Mouse (Mus musculus) embryonic fibroblast, embryonic 13.5 days (primary cell): ENCODE measurements around the gene Kif1b. TPM values are rescaled to one million over a fixed set of nuclear protein-coding genes. Genes with fewer than 3 reads are reported as not detected.
"Not testable (repeated sequence)": the region's sequence is repeated elsewhere in the genome, so short reads cannot be mapped to it uniquely, and the experiment has no call there.

Experiments used
- H3K27ac ChIP-seq: 2 replicates; pipeline ENCODE4 v1.5.1; 2012; ENCODE audit warnings: low read length, control low read depth, inconsistent platforms; ENCODE audit not compliant: insufficient read depth
- H3K4me1 ChIP-seq: 2 replicates; pipeline ENCODE4 v1.6.1; 2011; ENCODE audit warnings: low read length; ENCODE audit not compliant: control insufficient read depth, insufficient read depth
- H3K4me3 ChIP-seq: 2 replicates; pipeline ENCODE4 v1.5.1; 2011; ENCODE audit warnings: mild to moderate bottlenecking, control low read depth, low read length; ENCODE audit not compliant: insufficient read depth
- CTCF ChIP-seq: IDR thresholded peaks from 2 replicates; pipeline ENCODE4 v1.5.1; 2011; ENCODE audit warnings: mild to moderate bottlenecking, control low read depth, low read length, moderate library complexity, borderline replicate concordance; ENCODE audit not compliant: insufficient read depth
- POLR2A ChIP-seq: IDR thresholded peaks from 2 replicates; pipeline ENCODE4 v1.6.1; 2011; ENCODE audit warnings: low read depth, mild to moderate bottlenecking, control low read depth, low read length, moderate library complexity
- polyA plus RNA-seq: library from polyadenylated mRNA; stranded (reverse); fragments of >200 nt; gene quantifications from 2 replicates; pipeline ENCODE4 v1.2.4, GENCODE M21; 2011; ENCODE audit warnings: low read depth; ENCODE audit not compliant: missing spikeins, insufficient read length

The Kif1b gene
- polyA plus RNA-seq, 1 experiment = 79.8 TPM

DNA sequence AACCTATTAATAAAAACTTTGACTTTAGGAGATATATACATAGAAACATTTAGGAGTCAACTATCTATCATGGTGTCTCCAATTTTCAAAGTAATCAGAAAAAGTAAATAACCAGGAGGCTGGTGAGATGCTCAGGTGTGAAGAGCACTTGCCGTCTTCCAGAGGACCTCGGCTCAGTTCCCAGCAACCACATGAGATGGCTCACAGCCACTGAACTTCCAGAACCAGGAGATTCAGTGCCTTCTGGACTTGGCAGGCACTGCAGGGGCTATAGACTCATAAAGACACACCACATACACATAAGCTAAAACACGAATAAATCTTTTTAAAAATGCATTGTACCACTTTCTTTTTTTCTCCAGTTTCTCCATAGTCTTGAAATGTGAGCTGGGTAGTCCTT lies 79.2 kb downstream of the Kif1b start:
- TF ChIP-seq CTCF (no peak), POLR2A (no peak)
- no peak overlapping the region for H3K27ac ChIP-seq
- H3K4me1 ChIP-seq = no peaks in the 10 kb centered on the region
- no peak overlapping the region for H3K4me3 ChIP-seq

DNA sequence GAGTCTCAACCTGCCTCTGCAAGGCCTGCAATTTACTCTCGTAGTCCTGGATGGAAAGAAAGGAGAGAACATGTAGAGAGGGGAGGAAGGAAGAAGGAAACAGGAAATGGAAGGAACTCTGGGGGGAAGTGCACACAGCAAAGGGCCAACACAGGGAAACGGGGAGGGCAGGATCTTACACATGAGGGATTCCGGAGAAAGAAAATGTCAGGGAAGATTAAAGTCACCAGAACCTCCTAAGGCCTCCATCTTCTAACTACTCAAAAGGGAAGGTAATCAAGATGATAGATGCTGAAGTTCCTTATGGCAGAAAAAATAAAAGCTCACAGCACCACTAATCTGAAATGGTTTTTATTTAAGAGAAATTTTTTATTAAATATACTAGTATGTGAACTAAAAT lies 81.2 kb downstream of the Kif1b start:
- TF ChIP-seq CTCF (no peak), POLR2A (no peak)
- Histone ChIP-seq H3K4me3 (no peak overlapping the region), H3K27ac (no peak overlapping the region), H3K4me1 (no peaks in the 10 kb centered on the region)

DNA sequence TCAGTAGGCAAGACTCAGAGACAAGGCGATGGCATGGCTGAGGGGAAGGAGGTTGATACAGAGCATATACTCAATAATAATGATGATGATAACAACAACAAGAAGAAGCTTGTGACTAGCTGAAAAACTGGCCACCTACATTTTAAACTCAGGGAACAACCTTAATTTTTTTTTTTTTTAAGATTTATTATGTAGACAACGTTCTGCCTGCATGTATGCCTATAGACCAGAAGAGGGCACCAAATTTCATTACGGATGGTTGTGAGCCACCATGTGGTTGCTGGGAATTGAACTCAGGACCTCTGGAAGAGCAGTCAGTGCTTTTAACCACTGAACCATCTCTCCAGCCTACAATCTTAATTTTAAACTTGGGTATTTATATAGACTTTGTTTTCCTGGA lies 84.0 kb downstream of the Kif1b start:
- no peaks in the 10 kb centered on the region for H3K4me1 ChIP-seq
- no peak overlapping the region for H3K4me3 ChIP-seq
- H3K27ac ChIP-seq = no peak overlapping the region
- TF ChIP-seq CTCF (no peak), POLR2A (no peak)

GRCm38 (mm10) chr4:149220481-149220880 lies 87.0 kb downstream of the Kif1b start:
- Histone ChIP-seq H3K27ac (no peak overlapping the region), H3K4me1 (peaks cover 8% of the 10 kb centered on the region), H3K4me3 (no peak overlapping the region)
- TF ChIP-seq CTCF (no peak), POLR2A (no peak)

DNA sequence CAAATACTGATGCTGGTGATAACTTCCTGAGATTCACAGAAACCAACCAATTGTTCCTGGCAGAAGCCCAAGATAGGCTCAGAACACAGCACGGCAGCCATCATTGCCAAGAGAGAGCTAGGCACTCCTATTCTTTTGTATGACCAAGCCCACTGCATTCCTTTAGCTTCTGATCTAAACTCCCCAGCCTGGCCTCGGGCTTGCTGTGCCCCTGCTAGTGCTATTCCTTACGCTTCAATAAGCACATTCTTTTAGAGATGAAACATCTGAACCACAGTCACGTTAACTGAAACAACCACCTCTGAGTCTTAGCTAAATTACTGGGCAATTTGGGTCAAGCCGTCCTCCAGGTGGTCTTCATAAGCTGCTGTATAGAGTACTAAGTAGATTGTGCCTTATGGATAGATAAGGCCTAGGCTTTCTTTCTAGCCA lies 87.4 kb downstream of the Kif1b start:
- Histone ChIP-seq H3K4me1 (peaks cover 11% of the 10 kb centered on the region), H3K4me3 (no peak overlapping the region), H3K27ac (no peak overlapping the region)
- TF ChIP-seq POLR2A = no peak
- TF ChIP-seq CTCF = no peak

GRCm38 (mm10) chr4:149219401-149220041 lies 88.0 kb downstream of the Kif1b start:
- Histone ChIP-seq H3K4me1 (peaks cover 11% of the 10 kb centered on the region), H3K4me3 (no peak overlapping the region), H3K27ac (no peak overlapping the region)
- TF ChIP-seq CTCF (no peak), POLR2A (no peak)

DNA sequence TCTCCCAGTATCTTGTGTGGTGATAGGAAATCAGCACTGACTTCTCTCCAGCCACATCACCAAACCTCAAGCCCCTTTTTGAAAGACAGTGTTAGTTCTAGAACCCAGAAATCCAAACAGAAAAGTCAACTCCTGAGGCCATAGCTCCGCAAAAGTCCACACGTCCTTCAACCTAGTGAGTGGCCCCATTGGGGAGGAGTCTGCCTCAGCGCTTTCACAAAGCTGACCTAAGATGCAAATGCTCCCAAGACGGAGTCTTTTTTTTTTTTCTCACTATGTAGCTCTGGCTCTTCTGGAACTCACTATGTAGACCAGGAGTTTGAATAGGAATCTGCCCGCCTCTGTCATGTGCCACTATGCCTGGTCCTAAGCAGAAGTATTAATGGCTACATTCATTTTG lies 89.0 kb downstream of the Kif1b start:
- TF ChIP-seq POLR2A (no peak), CTCF (no peak)
- Histone ChIP-seq H3K27ac (no peak overlapping the region), H3K4me3 (no peak overlapping the region), H3K4me1 (peaks cover 11% of the 10 kb centered on the region)

GRCm38 (mm10) chr4:149215982-149216381 lies 91.5 kb downstream of the Kif1b start:
- TF ChIP-seq CTCF (no peak), POLR2A (no peak)
- peak overlapping the region; percentile 44; the same call in 1 of the 2 replicates for H3K27ac ChIP-seq
- peaks cover 11% of the 10 kb centered on the region for H3K4me1 ChIP-seq
- no peak overlapping the region for H3K4me3 ChIP-seq

- Histone ChIP-seq H3K4me3 (no peak overlapping the region), H3K4me1 (peaks cover 11% of the 10 kb centered on the region), H3K27ac (peak overlapping the region; percentile 44; the same call in 1 of the 2 replicates)
- no peak for TF ChIP-seq CTCF
- TF ChIP-seq POLR2A = no peak
Measured at GRCm38 (mm10) chr4:149215397-149215796, 92.1 kb downstream of the Kif1b start.

- not testable (repeated sequence) for H3K27ac ChIP-seq, H3K4me3 ChIP-seq
- H3K4me1 ChIP-seq = peaks cover 11% of the 10 kb centered on the region
Measured at GRCm38 (mm10) chr4:149214468-149214867, 93.0 kb downstream of the Kif1b start.
